Mouse (Mus musculus) C2C12 (cell line): ENCODE results near the gene Ercc1.

Source experiments
- CTCF ChIP-seq: IDR thresholded peaks from one replicate; pipeline ENCODE4 v1.5.1; 2011; ENCODE audit not compliant: control insufficient read depth, insufficient read depth, insufficient read length
- MAX ChIP-seq: IDR thresholded peaks from one replicate; pipeline ENCODE4 v1.6.1; 2011; ENCODE audit warnings: mild to moderate bottlenecking, control low read depth
- USF1 ChIP-seq: IDR thresholded peaks from one replicate; pipeline ENCODE4 v1.6.1; 2011; ENCODE audit warnings: low read depth, mild to moderate bottlenecking, control low read depth, moderate library complexity

DNA sequence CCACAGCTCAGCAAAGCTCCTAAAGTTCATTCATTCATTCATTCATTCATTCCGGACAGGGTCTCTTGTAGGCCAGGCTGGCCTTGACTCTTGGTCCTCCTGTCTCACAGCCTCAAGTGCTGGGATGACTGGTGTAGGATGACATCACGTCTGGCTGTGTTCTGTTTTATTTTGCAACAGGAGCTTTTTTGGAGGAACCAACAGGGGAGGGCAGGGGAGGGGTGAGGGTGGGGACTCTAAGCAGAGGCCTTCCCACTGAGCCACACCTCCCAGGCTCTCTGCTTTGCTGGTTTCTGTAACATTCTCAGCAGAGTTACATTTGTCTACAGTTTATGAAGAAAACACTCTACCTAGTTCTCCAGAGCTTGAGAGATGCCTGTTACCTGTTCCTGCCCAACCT is 6.5 kb upstream of the Ercc1 start:
- TF ChIP-seq CTCF (no peak), USF1 (no peak), MAX (no peak)
